Mouse (Mus musculus): Measurements from ENCODE around the gene Ncf1.

Ncf1 gene

GRCm38 (mm10) chr5:134244890-134245289 is 15.5 kb upstream of the Ncf1 start:
- DNase-seq (ENCODE audit: low read depth, low spot score) = no peak

- no peak for DNase-seq (ENCODE audit: low read depth, low spot score)
Observed at GRCm38 (mm10) chr5:134243661-134244436, 14.4 kb upstream of the Ncf1 start.

GRCm38 (mm10) chr5:134241831-134242230 is 12.4 kb upstream of the Ncf1 start:
- DNase-seq (ENCODE audit: low read depth, low spot score) = no peak

GRCm38 (mm10) chr5:134237936-134238760 is 8.7 kb upstream of the Ncf1 start:
- no peak for DNase-seq (ENCODE audit: low read depth, low spot score)

DNA sequence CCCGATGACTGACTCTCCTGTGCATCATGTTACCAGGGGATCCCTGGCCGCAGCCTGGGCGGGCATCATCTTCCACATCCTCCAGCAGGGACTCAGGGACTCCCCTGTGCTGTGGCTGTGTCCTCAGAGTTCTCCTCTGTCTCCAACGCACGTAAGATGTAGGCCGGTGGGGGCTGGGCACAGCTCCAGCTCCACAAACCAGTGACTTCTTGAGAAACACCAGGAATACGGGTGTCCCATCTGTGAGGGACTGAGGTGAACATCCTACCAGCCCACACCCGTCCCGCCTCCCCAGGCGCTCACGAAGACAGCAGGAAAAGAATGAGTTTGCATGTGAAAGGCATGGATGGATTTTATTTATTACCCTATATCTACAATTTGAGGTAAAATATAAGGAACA is 8.1 kb upstream of the Ncf1 start:
- DNase-seq (ENCODE audit: low read depth, low spot score) = no peak

DNA sequence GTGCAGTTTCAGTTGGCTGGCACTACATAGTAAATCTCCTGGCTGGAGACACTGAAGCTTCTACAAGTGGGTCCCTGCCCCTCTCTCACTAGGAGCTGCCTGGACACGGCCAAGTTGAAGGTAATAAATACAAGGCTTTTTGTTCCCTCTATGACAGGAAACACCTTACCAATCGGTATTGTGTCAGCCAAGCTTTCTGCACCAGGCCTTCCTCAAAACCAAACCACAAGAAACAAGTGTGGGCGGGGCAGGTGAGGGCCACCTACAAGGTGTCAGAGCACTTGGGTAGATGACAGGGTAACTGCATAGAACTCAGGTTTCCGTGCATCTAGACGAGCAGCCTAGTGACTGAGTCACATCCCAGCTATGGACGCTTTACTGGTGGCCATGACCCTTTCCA is 7.4 kb upstream of the Ncf1 start:
- peak; percentile 27 for DNase-seq (ENCODE audit: low read depth, low spot score)

- DNase-seq (ENCODE audit: low read depth, low spot score) = no peak
Observed at GRCm38 (mm10) chr5:134236241-134236640, 6.8 kb upstream of the Ncf1 start.

DNA sequence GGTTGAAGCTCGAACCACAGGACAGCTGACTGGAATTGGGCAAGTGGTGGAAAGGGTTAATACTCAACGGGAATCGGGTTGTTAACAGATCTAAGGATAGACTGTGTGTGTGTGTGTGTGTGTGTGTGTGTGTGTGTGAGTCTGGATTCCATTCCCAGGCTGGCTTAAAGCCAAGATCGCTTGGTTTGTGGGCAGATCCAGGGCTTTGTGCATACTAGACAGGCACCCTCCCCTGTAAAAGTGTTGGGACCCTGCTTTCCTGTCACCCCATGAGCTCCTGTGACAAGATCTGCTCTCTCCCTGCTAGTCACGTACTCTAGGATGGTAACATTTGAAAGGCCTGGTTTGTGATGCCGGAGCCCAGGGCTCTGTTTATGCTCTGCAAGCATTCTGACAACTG is 5.7 kb upstream of the Ncf1 start:
- no peak for DNase-seq (ENCODE audit: low read depth, low spot score)

DNA sequence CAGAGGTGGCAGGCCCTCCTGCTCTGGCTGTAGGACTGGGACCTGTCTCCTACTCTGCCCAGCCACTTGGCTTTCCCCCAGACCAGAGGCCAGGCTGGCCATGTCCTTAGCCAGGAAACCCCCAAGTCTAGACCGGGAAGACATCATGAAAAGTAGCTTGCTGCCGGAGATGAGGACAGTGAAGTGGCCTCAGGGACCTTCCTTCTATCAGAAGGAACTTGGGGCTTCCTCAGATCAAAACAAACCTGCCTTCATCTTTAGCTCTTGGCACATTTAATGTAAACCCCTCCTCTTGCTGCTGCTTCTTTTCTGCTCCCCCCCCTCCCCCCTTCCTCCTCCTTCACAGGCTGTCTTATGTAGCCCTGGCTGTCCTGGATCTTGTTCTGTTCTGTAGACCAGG is 4.8 kb upstream of the Ncf1 start:
- DNase-seq (ENCODE audit: low read depth, low spot score) = no peak

DNA sequence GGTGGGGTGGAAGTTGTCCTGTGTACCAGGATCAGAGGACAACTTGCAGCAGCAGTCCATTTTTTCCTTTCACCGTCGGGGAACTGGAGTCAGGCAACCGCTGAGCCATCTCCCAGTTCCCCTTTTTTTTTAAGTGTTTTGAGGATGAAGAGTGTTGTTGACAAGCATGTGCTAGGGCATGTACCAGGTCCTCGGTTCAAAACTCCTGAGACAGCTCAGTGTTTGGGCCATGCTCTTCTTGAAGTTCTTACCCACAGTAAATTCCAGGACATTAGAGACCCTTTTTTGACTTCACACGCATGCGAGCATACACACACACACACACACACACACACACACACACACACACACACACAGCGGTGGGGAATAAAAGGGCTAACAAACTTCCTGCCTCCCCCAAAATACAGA is 3.8 kb upstream of the Ncf1 start:
- no peak for DNase-seq (ENCODE audit: low read depth, low spot score)

- peak; percentile 51 for DNase-seq (ENCODE audit: low read depth, low spot score)
Observed at GRCm38 (mm10) chr5:134232568-134232967, 3.1 kb upstream of the Ncf1 start.

GRCm38 (mm10) chr5:134232111-134232510 is 2.7 kb upstream of the Ncf1 start:
- DNase-seq (ENCODE audit: low read depth, low spot score) = peak; percentile 24

- peak; percentile 38 for DNase-seq (ENCODE audit: low read depth, low spot score)
Observed at GRCm38 (mm10) chr5:134231376-134231775, 2.0 kb upstream of the Ncf1 start.

DNA sequence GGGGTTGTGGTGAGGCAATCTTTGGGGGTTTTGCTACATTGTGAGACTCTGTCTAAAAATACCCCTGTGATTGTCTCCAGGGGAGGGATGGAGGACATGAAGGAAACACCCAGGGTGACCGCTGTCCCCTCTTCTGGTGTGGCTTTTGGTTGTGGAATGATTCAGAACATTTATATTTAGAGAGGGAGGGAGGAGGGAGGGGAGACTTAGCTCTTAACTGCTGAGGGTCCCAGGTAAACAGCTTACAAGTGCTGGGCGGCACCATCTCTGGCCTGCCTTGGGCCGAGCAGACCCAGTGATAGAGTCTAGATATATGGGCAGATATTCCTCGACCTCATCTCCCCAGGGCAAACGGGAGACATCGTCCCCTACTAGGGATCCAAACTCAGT is 1.2 kb downstream of the Ncf1 start:
- no peak for DNase-seq (ENCODE audit: low read depth, low spot score)

DNA sequence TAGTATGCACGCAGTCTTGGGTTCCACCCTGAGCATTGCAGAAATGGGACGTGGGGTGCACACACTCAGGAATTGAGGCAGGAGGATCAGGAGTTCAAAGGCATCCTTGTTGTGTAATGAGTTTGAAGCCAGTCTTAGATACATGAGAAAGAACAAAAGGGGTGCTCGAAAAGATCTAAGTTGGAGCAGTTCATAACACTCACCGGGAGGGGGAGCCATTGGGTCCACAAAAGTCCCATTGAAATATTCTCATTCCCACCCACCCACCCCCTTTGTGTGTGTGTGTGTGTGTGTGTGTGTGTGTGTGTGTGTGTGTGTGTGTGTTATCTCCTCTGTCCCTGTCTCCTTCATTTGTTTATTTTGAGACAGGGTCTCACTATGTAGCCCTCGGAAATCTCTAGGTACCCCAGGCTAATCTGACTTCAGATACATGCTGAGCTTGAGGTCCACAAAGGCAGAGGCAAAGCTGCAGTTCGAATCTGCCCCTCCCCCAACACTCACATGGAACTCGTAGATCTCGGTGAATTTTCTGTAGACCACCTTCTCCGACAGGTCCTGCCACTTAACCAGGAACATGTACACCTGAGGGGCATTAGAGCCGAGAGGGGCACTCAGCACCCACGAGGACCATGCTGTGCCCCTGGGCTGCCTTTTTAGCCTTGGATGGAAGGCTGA is 1.7 kb downstream of the Ncf1 start:
- no peak for DNase-seq (ENCODE audit: low read depth, low spot score)

DNA sequence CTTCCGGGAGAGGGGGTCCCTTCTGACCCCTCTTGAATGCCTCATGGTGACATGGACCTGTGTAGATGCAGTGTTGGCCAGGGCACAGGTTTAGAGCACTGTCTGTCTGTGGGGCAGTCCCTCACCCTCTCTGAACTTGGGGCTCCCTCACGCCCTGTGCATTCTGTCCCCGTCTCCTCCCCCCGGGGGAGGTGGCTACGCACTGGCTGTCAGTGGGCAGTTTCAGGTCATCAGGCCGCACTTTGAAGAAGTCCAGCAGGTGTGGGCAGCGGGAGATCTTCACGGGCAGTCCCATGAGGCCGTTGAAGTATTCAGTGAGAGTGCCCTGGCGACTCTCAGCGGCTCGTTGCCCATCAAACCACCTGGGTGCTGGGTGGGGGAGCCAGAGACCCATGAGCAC is 2.5 kb downstream of the Ncf1 start:
- DNase-seq (ENCODE audit: low read depth, low spot score) = no peak

DNA sequence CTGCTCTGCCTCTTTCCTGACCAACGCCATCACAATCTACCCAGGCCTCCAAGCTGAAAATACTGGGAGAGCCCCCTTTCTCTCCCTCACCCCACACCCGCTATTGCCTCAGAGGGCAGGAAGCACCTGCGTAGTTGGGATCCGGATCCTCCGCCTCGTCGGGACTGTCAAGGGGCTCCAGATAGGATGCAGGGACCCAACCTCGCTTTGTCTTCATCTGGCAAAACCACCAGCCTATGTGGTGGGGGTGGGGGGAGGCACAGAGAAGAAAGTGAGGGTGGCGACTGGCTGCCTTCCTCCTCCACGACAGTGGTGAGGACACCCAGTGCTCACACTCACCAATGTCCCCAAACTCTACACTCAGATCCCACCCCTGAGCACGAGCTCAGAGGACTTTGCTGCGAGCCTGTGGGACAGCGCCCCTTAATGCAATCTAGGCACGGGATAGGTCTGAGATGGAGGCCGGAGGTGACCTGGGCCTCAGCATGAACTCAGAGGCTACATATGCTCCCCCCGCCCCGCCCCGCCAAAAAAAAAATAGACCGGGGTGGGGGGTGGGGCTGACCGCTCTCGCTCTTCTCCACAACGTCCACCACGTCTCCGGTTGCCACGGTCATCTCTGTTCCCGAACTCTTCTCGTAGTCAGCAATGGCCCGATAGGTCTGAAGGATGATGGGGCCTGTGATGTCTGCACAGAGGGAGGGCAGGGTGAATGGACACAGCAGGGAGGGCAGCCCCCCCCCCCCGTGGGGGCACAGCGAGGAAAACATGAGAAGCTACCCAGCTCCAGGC is 4.1 kb downstream of the Ncf1 start:
- DNase-seq (ENCODE audit: low read depth, low spot score) = no peak

GRCm38 (mm10) chr5:134221708-134222150 is 7.7 kb downstream of the Ncf1 start:
- DNase-seq (ENCODE audit: low read depth, low spot score) = no peak

- DNase-seq (ENCODE audit: low read depth, low spot score) = no peak
Observed at GRCm38 (mm10) chr5:134221278-134221677, 8.1 kb downstream of the Ncf1 start.

DNA sequence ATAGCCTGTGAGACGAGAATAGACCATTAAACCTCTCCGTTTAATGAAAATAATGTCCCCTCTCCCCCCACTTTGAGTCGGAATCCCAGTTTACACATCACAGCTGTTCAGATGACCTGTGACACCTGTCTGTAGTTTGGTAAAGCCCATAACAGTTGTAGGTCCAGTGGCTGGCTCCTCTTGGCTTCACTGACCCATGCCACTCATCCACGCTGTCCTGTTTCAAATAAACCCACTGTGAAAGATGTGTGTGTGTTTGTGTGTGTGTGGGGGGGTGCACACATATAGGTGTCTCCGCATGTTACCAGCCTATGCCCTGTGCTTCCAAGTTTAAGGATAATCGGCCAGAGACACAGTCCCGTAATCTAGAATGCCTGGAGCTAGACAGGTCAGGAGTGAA is 11.5 kb downstream of the Ncf1 start:
- DNase-seq (ENCODE audit: low read depth, low spot score) = no peak

DNA sequence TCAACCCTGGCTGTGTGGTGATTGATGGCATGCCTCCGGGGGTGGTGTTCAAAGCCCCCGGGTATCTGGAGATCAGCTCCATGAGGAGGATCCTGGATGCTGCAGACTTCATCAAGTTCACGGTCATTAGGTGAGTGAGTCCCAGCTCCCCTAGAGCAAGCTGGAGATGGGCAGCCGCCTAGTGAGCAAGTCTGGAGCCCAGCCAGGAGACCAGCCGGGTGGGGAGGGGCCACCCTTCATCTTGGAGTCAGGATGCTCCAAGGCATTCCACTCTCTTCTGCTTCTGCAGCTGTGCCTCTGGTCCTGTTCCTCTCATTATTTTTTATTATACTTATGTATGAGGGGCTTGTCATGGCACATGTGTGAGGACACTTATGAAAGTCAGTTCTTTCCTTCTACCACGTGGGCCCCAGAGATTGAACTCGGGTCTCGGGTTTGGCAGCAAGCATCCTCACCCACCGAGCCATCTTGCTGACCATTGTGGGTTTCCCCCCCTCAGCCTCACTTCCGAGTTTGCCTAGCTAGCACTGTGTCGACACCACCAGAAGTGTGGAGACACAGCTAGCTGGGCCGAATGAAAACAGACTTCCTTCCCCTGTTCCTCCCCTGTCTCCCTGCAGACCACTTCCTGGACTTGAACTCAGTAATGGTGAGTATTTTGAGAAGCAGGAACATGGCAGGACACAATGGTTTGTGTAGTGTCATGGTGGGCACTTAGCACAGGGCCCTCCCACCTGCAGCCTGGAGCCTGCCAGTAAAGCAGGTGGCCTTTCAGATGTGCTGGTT is 15.2 kb downstream of the Ncf1 start:
- DNase-seq (ENCODE audit: low read depth, low spot score) = no peak
